Mouse (Mus musculus) liver, embryonic 14.5 days (tissue): Measurements from ENCODE around the gene Ptprf. TPM values are rescaled to one million over a fixed set of nuclear protein-coding genes. Genes with fewer than 3 reads are reported as not detected.
A peak's percentile ranks its signal among the peaks of the same experiment; 100 is the strongest.

ENCODE experiments used
- ATAC-seq: fragments of 200-750 bp; cut with Nextera tagmentation; 2 replicates; pipeline ENCODE4 v1.8.0; 2017; ENCODE audit warnings: moderate number of reproducible peaks, mild to moderate bottlenecking, moderate library complexity; ENCODE audit not compliant: insufficient read depth
- DNase-seq, 3 experiments: peaks; one replicate each; pipeline ENCODE4 v3.0.0-alpha.2; 2012 to 2013; ENCODE audit warnings: low read depth in 3 of 3, low spot score in 3 of 3
- H3K27ac ChIP-seq: fragments of 300-500 bp; sonication (generic); 2 replicates; pipeline ENCODE4 v1.5.1; 2014; ENCODE audit warnings: moderate library complexity, mild to moderate bottlenecking, control low read depth, inconsistent platforms
- H3K27me3 ChIP-seq: fragments of 300-500 bp; sonication (generic); 2 replicates; pipeline ENCODE4 v1.6.1; 2014; ENCODE audit warnings: mild to moderate bottlenecking, low read length, moderate library complexity; ENCODE audit not compliant: control insufficient read depth, insufficient read depth
- H3K36me3 ChIP-seq: fragments of 300-500 bp; sonication (generic); replicated peaks from 2 replicates; pipeline ENCODE4 v1.6.1; 2014; ENCODE audit warnings: low read depth; ENCODE audit not compliant: control insufficient read depth, insufficient read depth
- H3K4me1 ChIP-seq, 2 experiments: fragments of 200-500 bp in 1 of 2; fragments of 300-500 bp in 1 of 2; sonication (generic) in 1 of 2; replicated peaks; 2 replicates each; pipeline ENCODE4 v1.6.1; 2012 to 2014; ENCODE audit warnings: antibody characterized with exemption in 1 of 2, inconsistent platforms in 1 of 2, low read length in 1 of 2; ENCODE audit not compliant: control insufficient read depth in 2 of 2, insufficient read depth in 2 of 2
- H3K4me2 ChIP-seq: fragments of 300-500 bp; sonication (generic); 2 replicates; pipeline ENCODE4 v1.6.1; 2014; ENCODE audit warnings: low read depth, mild to moderate bottlenecking, control low read depth, moderate library complexity
- H3K4me3 ChIP-seq, 2 experiments: fragments of 200-500 bp in 1 of 2; fragments of 300-500 bp in 1 of 2; sonication (generic) in 1 of 2; 2 replicates each; pipeline ENCODE4 v1.5.1; 2012 to 2014; ENCODE audit warnings: low read depth in 2 of 2, low read length in 2 of 2, mild to moderate bottlenecking in 2 of 2, control low read depth in 1 of 2, inconsistent platforms in 1 of 2, moderate library complexity in 1 of 2; ENCODE audit not compliant: insufficient read depth in 1 of 2
- H3K9ac ChIP-seq: fragments of 300-500 bp; sonication (generic); replicated peaks from 2 replicates; pipeline ENCODE4 v1.6.1; 2014; ENCODE audit warnings: mild to moderate bottlenecking, control low read depth, moderate library complexity
- H3K9me3 ChIP-seq: fragments of 300-500 bp; sonication (generic); 2 replicates; pipeline ENCODE4 v1.6.1; 2016; ENCODE audit warnings: low read length, mixed read lengths; ENCODE audit not compliant: control insufficient read depth
- CTCF ChIP-seq: IDR thresholded peaks from 2 replicates; pipeline ENCODE4 v1.5.1; 2016; ENCODE audit warnings: antibody characterized with exemption, low read depth, control low read depth
- EP300 ChIP-seq: IDR thresholded peaks from 2 replicates; pipeline ENCODE4 v1.6.1; 2016; ENCODE audit warnings: antibody characterized with exemption, low read depth
- WGBS: fragments of 180-500 bp; shearing (Covaris S2); extraction: QIAGEN DNeasy Blood & Tissue Kit; methylation state at CpG from one replicate; pipeline ENCODE4 v1.1.7; 2014; ENCODE audit not compliant: insufficient replicate concordance; 5-methylcytosine and 5-hydroxymethylcytosine counted together
- polyA plus RNA-seq, 2 experiments: library from polyadenylated mRNA; depleted of rRNA in 1 of 2; stranded (reverse) in 1 of 2; unstranded in 1 of 2; fragments of >200 nt; fragmentation: Nextera tagmentation in 1 of 2; extraction: Ambion mirVana in 1 of 2; gene quantifications; 2 replicates each; pipeline versions ENCODE4 v1.2.1 to v1.2.3; 2012 to 2014

The Ptprf gene
- polyA plus RNA-seq, 2 experiments, result 5.6 to 7.4 TPM

DNA sequence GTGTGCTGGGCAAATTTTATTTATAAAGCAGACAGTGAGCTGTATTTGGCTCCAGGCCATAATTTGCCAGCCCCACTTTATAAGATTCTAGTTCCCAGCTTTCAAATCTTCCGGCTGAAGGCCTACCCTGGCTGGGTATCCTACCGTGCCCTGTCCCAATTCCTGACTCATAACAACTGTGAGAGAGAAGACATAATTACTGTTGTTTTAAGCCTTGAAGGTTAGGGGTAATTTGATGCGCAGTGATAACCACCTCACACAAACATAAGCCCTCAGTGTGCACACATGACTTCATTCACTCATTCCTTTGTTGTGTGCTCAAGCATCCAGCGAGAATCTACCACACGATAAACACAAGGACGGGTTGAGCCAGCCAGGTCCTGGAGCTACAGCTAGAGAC, 71.7 kb downstream of the Ptprf start:
- H3K36me3 ChIP-seq, result no peaks in the 10 kb centered on the region
- DNase-seq (no peak), ATAC-seq (no peak)
- H3K9ac ChIP-seq, result no peak overlapping the region
- no peak for TF ChIP-seq EP300
- no peak for TF ChIP-seq CTCF
- H3K4me3 ChIP-seq, result no peak overlapping the region
- no peaks in the 10 kb centered on the region for H3K4me1 ChIP-seq
- 78% methylated on average over 6 of the region's 6 CpGs for WGBS
- no peak overlapping the region for H3K4me2 ChIP-seq
- no peaks in the 10 kb centered on the region for H3K27me3 ChIP-seq
- H3K27ac ChIP-seq, result no peak overlapping the region
- H3K9me3 ChIP-seq, result no peaks in the 10 kb centered on the region

DNA sequence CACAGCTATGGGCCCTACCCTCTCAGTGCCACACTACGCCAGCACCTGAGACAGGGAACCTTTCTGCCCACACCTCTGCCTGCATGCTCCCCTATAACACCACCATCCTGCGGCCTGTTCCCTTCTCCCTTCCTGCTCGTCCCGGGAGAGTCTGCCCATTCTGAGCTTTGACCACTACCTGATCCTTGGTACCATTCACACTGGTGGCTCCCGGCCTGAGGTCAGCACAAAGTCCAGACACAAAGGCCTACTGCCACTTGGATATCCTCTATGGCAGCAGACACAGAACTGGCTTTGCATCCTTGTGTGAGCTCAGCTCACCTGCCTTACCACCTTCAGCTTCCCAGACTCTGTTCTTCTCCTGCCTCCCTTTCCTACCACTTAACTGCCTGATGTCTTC, 72.7 kb downstream of the Ptprf start:
- no peak overlapping the region for H3K4me3 ChIP-seq
- H3K4me1 ChIP-seq, result no peaks in the 10 kb centered on the region
- 67% methylated on average over 5 of the region's 5 CpGs for WGBS
- no peak for TF ChIP-seq CTCF
- ATAC-seq (no peak), DNase-seq (no peak)
- no peak overlapping the region for H3K4me2 ChIP-seq
- H3K27me3 ChIP-seq, result no peaks in the 10 kb centered on the region
- H3K9me3 ChIP-seq, result no peaks in the 10 kb centered on the region
- no peak overlapping the region for H3K9ac ChIP-seq
- H3K36me3 ChIP-seq, result no peaks in the 10 kb centered on the region
- H3K27ac ChIP-seq, result no peak overlapping the region

DNA sequence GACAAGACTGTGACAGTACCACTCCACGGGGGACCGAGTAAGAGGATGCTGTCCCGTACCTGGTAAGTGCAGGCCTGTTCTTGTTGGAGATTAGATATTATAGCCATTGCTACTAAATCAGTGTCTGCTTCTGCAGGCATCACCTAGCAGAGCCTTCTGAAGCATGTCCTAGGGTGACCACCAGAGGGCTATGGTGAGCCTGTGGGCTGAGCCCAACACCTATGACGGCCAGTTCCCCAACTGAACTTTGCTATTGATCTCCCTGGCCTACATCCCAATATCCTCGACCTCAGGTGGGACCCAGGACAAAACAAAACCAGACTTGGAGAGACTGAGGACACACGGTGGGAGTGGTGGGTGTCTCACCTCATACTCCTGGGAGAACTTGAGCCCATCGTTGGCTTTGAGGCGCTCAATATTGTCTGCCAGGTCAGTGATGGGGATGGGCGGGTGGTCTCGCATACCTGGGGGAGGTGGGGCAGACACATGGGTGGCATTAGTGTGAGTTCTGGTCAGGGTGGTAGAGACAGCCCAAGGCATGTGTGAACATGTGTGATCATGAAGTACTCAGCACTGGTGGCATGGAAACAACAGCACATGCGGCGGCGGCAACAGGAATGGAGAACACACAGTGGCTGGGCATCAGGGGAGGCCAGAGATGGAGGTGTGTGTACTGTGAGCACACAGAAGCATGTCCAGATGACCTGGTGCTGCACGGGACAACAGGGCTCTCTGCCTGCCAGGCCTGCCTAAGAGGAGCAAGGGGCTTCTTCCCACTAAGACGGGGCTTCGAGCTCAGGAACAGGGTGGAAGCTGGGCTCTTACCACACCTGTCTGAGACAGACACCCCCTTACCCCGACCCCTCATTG, 74.2 kb downstream of the Ptprf start:
- Histone ChIP-seq H3K36me3 (no peaks in the 10 kb centered on the region), H3K27ac (no peak overlapping the region)

DNA sequence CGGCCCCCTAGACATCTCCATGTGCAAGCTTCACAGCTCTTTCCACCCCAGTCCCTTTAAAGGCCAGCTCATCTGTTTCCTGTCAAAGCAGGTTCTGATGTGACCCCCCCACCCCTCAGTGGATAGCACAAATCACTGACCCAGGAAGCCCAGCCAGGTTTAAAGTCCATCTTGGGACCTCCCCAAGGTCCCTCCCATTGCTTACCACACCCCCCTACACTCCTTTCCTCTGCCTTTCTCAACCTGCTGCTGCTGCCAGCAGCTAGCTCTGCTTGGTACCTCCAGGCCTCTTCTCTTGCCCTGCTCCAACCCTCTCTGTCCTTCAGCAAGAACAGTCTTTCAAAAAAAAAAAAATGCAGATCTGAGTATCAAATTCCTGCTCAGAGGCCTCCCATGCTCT, 76.3 kb downstream of the Ptprf start:
- H3K4me1 ChIP-seq, result no peaks in the 10 kb centered on the region
- 63% methylated on average over 1 of the region's 1 CpGs for WGBS
- TF ChIP-seq CTCF (no peak), EP300 (no peak)
- H3K9me3 ChIP-seq, result no peaks in the 10 kb centered on the region
- no peak overlapping the region for H3K9ac ChIP-seq
- DNase-seq, result no peak
- H3K36me3 ChIP-seq, result no peaks in the 10 kb centered on the region
- no peak for ATAC-seq
- no peak overlapping the region for H3K4me3 ChIP-seq
- no peak overlapping the region for H3K4me2 ChIP-seq
- H3K27me3 ChIP-seq, result no peaks in the 10 kb centered on the region
- H3K27ac ChIP-seq, result no peak overlapping the region

More for the DNA sequence above, 74.2 kb downstream of the Ptprf start:
- TF ChIP-seq EP300, result no peak
- TF ChIP-seq CTCF, result peak; percentile 88
- DNase-seq, result peak in 1 of 3 experiments; percentile 20
- 60% methylated on average over 17 of the region's 17 CpGs for WGBS
- H3K27me3 ChIP-seq, result no peaks in the 10 kb centered on the region
- no peak overlapping the region for H3K4me3 ChIP-seq
- H3K4me1 ChIP-seq, result no peaks in the 10 kb centered on the region
- H3K4me2 ChIP-seq, result no peak overlapping the region
- H3K9me3 ChIP-seq, result no peaks in the 10 kb centered on the region
- peak; percentile 42 for ATAC-seq
- H3K9ac ChIP-seq, result no peak overlapping the region

DNA sequence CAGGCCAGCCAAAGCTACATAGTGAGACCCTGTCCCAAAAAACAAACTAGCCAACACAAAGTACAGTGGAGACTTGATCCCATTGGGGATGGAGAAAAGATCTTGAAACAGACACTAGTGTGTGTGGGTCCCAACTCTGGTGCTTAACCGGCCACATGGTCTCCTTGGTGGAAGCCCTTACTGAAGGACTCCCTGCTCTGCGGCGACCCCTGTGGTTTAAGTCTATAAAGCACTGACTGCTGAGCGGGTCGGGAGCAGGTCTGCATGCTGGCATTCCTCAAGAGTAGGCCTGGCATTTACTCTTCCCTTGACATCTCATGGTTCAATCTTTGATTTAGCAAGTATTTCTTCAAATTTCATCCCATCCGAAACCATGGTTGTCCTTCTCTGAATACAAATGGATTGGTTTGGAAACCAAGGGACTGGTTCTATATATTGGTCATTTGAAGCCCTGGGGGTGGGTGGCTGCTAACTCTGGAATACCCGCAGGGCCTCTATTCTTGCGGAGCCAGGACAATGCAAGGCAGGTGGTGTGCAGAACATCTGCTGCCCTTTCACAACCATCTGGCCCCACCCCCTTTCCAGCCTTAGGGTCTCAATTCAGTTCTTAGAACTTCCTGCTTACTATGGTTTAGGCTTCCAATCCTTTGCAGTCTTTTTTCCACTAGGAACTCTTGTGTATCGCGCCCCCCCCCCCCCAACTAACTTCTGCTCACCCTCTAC, 84.1 kb downstream of the Ptprf start:
- TF ChIP-seq EP300 (no peak), CTCF (peak; percentile 30; the same call in 1 of the 2 replicates)
- Histone ChIP-seq H3K27ac (no peak overlapping the region), H3K9me3 (no peaks in the 10 kb centered on the region), H3K27me3 (no peaks in the 10 kb centered on the region), H3K4me1 (peaks cover 0 to 4% of the 10 kb centered on the region in 2 experiments; a peak in 2 of 4 replicates), H3K4me2 (no peak overlapping the region), H3K9ac (no peak overlapping the region), H3K36me3 (no peaks in the 10 kb centered on the region), H3K4me3 (no peak overlapping the region)
- WGBS, result 64% methylated on average over 10 of the region's 10 CpGs
- ATAC-seq (no peak), DNase-seq (no peak)
